Mouse (Mus musculus) forebrain, embryonic 16.5 days (tissue): ENCODE measurements around the gene Mfap3l. TPM values are rescaled to one million over a fixed set of nuclear protein-coding genes. Genes with fewer than 3 reads are reported as not detected.
"Not testable (repeated sequence)": the region's sequence is repeated elsewhere in the genome, so short reads cannot be mapped to it uniquely, and the experiment has no call there.

Source experiments
- ATAC-seq: fragments of 200-750 bp; cut with Nextera tagmentation; 2 replicates; pipeline ENCODE4 v1.8.0; 2017; ENCODE audit warnings: mild to moderate bottlenecking, moderate library complexity
- H3K27ac ChIP-seq: fragments of 300-500 bp; sonication (generic); 2 replicates; pipeline ENCODE4 v1.5.1; 2014; ENCODE audit warnings: low read length, control low read depth
- H3K27me3 ChIP-seq: fragments of 300-500 bp; sonication (generic); replicated peaks from 2 replicates; pipeline ENCODE4 v1.6.1; 2014; ENCODE audit warnings: low read length; ENCODE audit not compliant: control insufficient read depth, insufficient read depth
- H3K36me3 ChIP-seq: fragments of 300-500 bp; sonication (generic); 2 replicates; pipeline ENCODE4 v1.6.1; 2014; ENCODE audit not compliant: control insufficient read depth, insufficient read depth
- H3K4me1 ChIP-seq: fragments of 300-500 bp; sonication (generic); replicated peaks from 2 replicates; pipeline ENCODE4 v1.6.1; 2014; ENCODE audit warnings: low read length; ENCODE audit not compliant: control insufficient read depth, insufficient read depth
- H3K4me2 ChIP-seq: fragments of 300-500 bp; sonication (generic); 2 replicates; pipeline ENCODE4 v1.6.1; 2014; ENCODE audit warnings: mild to moderate bottlenecking, low read length, control low read depth
- H3K4me3 ChIP-seq: fragments of 300-500 bp; sonication (generic); replicated peaks from 2 replicates; pipeline ENCODE4 v1.5.1; 2014; ENCODE audit warnings: mild to moderate bottlenecking, low read length, control low read depth
- H3K9ac ChIP-seq: fragments of 300-500 bp; sonication (generic); replicated peaks from 2 replicates; pipeline ENCODE4 v1.6.1; 2014; ENCODE audit warnings: low read depth, low read length, control low read depth
- H3K9me3 ChIP-seq: fragments of 300-500 bp; sonication (generic); 2 replicates; pipeline ENCODE4 v1.6.1; 2016; ENCODE audit warnings: low read length; ENCODE audit not compliant: control insufficient read depth
- WGBS: fragments of 180-500 bp; shearing (Covaris S2); extraction: QIAGEN DNeasy Blood & Tissue Kit; methylation state at CpG from one replicate; pipeline ENCODE4 v1.1.7; 2014; 5-methylcytosine and 5-hydroxymethylcytosine counted together
- polyA plus RNA-seq: library from polyadenylated mRNA; unstranded; fragments of >200 nt; fragmentation: Nextera tagmentation; extraction: Ambion mirVana; gene quantifications from 2 replicates; pipeline ENCODE4 v1.2.1, GENCODE M21; 2015

Gene Mfap3l
- 1.4 and 1.7 TPM in 2 replicates for polyA plus RNA-seq

- Histone ChIP-seq H3K27me3 (0 out of 2 replicates have a peak, but pooled peaks cover 3% of the 10 kb centered on the region), H3K4me2 (peak within 1 kb of the TSS; percentile 97), H3K36me3 (no peaks in the 10 kb centered on the region), H3K9me3 (no peaks in the 10 kb centered on the region), H3K27ac (peak within 1 kb of the TSS; percentile 75), H3K4me3 (peak within 1 kb of the TSS; percentile 58), H3K4me1 (peaks cover 15% of the 10 kb centered on the region), H3K9ac (peak within 1 kb of the TSS; percentile 60)
- under 1% methylated on average over 60 of the region's 60 CpGs for WGBS
- ATAC-seq = peak; percentile 98
Observed at GRCm38 (mm10) chr8:60632250-60632932, at the start of gene Mfap3l. TSS of gene Mfap3l (plus strand) at chr8:60632827.

GRCm38 (mm10) chr8:60583369-60583768 lies 49.3 kb upstream of the Mfap3l start:
- H3K36me3 ChIP-seq = no peaks in the 10 kb centered on the region
- H3K27me3 ChIP-seq = no peaks in the 10 kb centered on the region
- 84% methylated on average over 2 of the region's 2 CpGs for WGBS
- H3K4me2 ChIP-seq = no peak overlapping the region
- no peak for ATAC-seq
- no peak overlapping the region for H3K9ac ChIP-seq
- no peaks in the 10 kb centered on the region for H3K4me1 ChIP-seq
- H3K4me3 ChIP-seq = no peak overlapping the region
- H3K9me3 ChIP-seq = no peaks in the 10 kb centered on the region
- no peak overlapping the region for H3K27ac ChIP-seq

GRCm38 (mm10) chr8:60591352-60592105 lies 41.1 kb upstream of the Mfap3l start:
- not testable (repeated sequence) for H3K9ac ChIP-seq, H3K4me2 ChIP-seq, H3K9me3 ChIP-seq, H3K27me3 ChIP-seq, H3K4me3 ChIP-seq, H3K36me3 ChIP-seq, H3K27ac ChIP-seq, H3K4me1 ChIP-seq, ATAC-seq
- 93% methylated on average over 29 of the region's 29 CpGs for WGBS

- WGBS = 72% methylated on average over 3 of the region's 3 CpGs
- no peaks in the 10 kb centered on the region for H3K9me3 ChIP-seq
Observed at GRCm38 (mm10) chr8:60594761-60595160, 37.9 kb upstream of the Mfap3l start.

GRCm38 (mm10) chr8:60611580-60612111 lies 21.0 kb upstream of the Mfap3l start:
- Histone ChIP-seq H3K27me3 (no peaks in the 10 kb centered on the region), H3K9me3 (no peaks in the 10 kb centered on the region), H3K4me3 (no peak overlapping the region), H3K9ac (no peak overlapping the region), H3K27ac (no peak overlapping the region), H3K4me1 (no peaks in the 10 kb centered on the region), H3K36me3 (no peaks in the 10 kb centered on the region), H3K4me2 (no peak overlapping the region)
- no peak for ATAC-seq

More at GRCm38 (mm10) chr8:60594761-60595160, 37.9 kb upstream of the Mfap3l start:
- no peak for ATAC-seq
- Histone ChIP-seq H3K4me2 (no peak overlapping the region), H3K9ac (no peak overlapping the region), H3K36me3 (no peaks in the 10 kb centered on the region), H3K27ac (no peak overlapping the region), H3K4me3 (no peak overlapping the region), H3K27me3 (no peaks in the 10 kb centered on the region), H3K4me1 (no peaks in the 10 kb centered on the region)

- WGBS = 35% methylated on average over 2 of the region's 2 CpGs
- Histone ChIP-seq H3K36me3 (no peaks in the 10 kb centered on the region), H3K4me1 (no peaks in the 10 kb centered on the region), H3K4me2 (no peak overlapping the region), H3K9ac (no peak overlapping the region), H3K9me3 (no peaks in the 10 kb centered on the region), H3K4me3 (no peak overlapping the region), H3K27ac (no peak overlapping the region), H3K27me3 (no peaks in the 10 kb centered on the region)
- ATAC-seq = peak; percentile 72
Observed at GRCm38 (mm10) chr8:60616928-60617327, 15.7 kb upstream of the Mfap3l start.

- Histone ChIP-seq H3K9me3 (no peaks in the 10 kb centered on the region), H3K27ac (no peak overlapping the region), H3K36me3 (no peaks in the 10 kb centered on the region), H3K4me2 (no peak overlapping the region), H3K4me1 (no peaks in the 10 kb centered on the region), H3K9ac (no peak overlapping the region), H3K4me3 (no peak overlapping the region), H3K27me3 (no peaks in the 10 kb centered on the region)
- WGBS = 57% methylated on average over 4 of the region's 4 CpGs
- ATAC-seq = no peak
Observed at GRCm38 (mm10) chr8:60621561-60621960, 11.1 kb upstream of the Mfap3l start.

GRCm38 (mm10) chr8:60622056-60622455 lies 10.6 kb upstream of the Mfap3l start:
- H3K27me3 ChIP-seq = no peaks in the 10 kb centered on the region
- H3K4me2 ChIP-seq = no peak overlapping the region
- H3K36me3 ChIP-seq = no peaks in the 10 kb centered on the region
- ATAC-seq = no peak
- no peaks in the 10 kb centered on the region for H3K4me1 ChIP-seq
- no peak overlapping the region for H3K4me3 ChIP-seq
- H3K27ac ChIP-seq = no peak overlapping the region
- no peaks in the 10 kb centered on the region for H3K9me3 ChIP-seq
- H3K9ac ChIP-seq = no peak overlapping the region
- WGBS = 94% methylated on average over 12 of the region's 12 CpGs

GRCm38 (mm10) chr8:60623438-60623837 lies 9.2 kb upstream of the Mfap3l start:
- no peaks in the 10 kb centered on the region for H3K36me3 ChIP-seq
- H3K27ac ChIP-seq = no peak overlapping the region
- 100% methylated on average over 1 of the region's 1 CpGs for WGBS
- H3K9ac ChIP-seq = no peak overlapping the region
- H3K27me3 ChIP-seq = no peaks in the 10 kb centered on the region
- no peak overlapping the region for H3K4me3 ChIP-seq
- no peaks in the 10 kb centered on the region for H3K4me1 ChIP-seq
- no peak overlapping the region for H3K4me2 ChIP-seq
- ATAC-seq = no peak
- no peaks in the 10 kb centered on the region for H3K9me3 ChIP-seq
